Mouse (Mus musculus) neural tube, embryonic 10.5 days (tissue): ENCODE measurements at regions not wholly inside any gene's neighbourhood (a gene's known extent, or its start where the extent isn't known, plus 50 kb on each side); places are given as distances from the start of the nearest gene placed in this dataset.
A peak's percentile ranks its signal among the peaks of the same experiment; 100 is the strongest.

ENCODE experiments used
- DNase-seq: peaks from one replicate; pipeline ENCODE4 v3.0.0-alpha.2; 2017; ENCODE audit warnings: low spot score; ENCODE audit errors: extremely low spot score

- DNase-seq: no peak
These were observed 95.6 kb upstream of the Noct start for GRCm38 (mm10) chr3:51128491-51129155.

DNA sequence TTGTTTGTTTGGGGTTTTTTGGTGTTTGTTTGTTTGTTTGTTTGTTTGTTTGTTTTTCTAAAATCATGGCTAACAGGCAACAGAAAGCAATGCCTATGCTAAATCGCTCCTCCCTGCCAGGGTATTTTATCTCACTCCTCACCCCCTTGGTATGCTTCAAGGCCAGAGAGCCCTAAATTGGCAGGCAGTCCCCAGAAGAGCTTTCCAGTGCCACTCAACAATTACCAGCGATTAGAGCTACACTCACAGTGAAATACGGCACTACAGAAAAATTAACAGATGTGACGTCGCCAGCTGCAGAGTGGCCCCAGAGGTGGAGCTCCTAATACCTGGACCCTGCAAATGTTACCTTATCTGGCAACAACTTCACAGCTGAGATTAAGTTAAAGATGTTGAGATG lies 93.5 kb upstream of the Noct start:
- DNase-seq: no peak

DNA sequence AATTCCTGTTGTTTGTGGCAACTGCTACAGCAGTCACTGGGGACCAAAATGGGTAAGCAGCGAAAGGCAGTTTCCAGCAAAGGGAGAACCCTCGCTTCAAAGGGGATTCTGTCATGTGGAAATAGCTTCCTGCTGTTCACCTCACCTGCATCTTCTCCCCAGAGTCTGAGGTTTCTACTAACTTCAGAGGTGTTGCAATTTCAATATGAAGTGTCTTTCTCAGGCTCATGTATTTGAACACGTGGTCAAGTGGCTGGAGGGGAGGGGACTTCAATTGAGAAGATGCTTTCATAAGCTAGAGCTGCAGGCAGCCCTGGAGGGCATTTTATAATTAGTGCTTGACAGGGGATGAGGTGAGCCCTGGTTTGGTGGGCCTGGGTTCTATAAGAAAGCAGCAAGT lies 92.9 kb upstream of the Noct start:
- no peak for DNase-seq

- no peak for DNase-seq
These were observed 91.5 kb upstream of the Noct start for GRCm38 (mm10) chr3:51132736-51133135.

DNA sequence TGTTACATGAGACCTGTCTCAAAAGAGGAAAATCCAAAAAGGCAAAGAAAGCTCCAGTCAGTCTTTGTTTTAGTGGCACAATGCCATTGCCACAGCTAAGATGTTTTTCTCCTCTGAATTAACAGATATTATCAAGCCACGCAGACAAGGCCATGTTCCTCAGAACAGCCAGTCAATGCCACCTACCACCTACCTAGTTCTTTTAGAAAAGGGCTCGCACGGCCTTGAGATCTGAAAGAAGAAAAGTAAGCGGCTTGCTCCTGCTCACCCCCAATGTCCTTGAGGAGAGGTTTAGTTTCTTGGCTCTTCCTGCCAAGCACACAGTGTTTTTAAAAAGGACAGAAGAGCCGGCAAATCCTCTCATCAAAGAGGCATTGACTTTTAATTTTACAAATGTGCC lies 88.7 kb upstream of the Noct start:
- no peak for DNase-seq

DNA sequence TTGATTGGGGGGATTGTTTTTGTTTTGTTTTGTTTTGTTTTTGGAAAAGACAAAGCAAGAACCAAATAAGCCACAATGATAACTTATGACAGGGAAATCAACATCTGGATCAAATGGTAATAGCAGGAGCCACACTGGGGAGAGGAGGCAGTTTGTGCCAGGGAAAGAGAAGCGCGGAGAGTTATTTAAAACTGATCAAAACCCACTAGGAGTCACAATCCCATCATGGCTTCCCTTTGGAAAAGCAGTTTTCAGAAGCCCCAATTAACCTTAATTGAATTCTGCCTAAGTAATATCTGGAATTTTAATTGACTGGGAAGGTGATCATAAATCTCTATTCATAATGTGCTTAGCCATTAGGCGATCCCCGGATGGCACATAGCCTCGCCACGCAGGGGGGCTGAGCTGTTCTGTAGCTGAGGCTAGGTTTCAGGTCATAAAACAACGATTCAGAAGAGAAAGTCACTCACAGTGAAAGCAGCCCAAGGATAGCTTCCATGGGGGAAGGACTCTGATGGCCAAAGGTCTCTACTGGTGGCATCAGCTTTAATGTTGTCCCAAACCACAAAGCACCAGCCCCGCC lies 86.4 kb upstream of the Noct start:
- DNase-seq: no peak

DNA sequence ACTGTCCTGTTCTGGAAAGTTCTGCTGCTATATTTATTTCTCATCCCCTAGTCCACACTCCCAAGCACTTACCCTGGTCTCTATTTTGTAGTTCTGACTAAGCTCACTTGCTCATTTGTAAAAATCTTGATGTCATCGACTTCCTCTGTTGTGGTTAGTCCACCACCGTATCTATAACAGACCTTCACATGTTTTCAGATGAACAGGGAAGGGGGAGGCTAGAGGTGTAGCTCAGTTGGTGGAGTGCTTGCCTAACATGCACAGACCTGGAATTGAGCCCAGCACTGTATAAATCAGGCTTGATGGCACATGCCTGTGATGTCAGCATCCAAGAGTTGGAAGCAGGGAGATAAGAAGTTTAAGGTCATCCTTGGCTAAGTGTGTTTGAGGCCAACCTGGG lies 78.3 kb upstream of the Noct start:
- no peak for DNase-seq

DNA sequence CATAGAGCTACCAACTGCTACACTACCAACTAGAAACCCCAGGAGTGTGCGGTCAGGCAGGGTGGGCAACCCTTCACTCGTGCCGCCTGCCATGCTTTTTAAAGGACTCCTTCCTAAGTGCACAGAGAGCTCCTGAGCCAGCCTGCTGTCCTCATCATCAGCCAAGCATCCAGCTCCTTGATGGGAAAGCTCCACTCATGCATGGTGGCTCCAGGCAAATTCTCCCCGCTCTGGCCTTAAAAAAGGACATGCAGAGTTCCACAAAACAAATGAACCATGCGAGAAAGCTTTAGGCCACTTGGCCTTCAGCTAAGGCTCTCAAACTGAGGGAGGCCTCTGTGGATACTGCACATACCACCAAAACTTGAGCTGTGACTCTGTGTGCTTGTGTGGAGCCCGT lies 74.2 kb upstream of the Noct start:
- DNase-seq: no peak

DNA sequence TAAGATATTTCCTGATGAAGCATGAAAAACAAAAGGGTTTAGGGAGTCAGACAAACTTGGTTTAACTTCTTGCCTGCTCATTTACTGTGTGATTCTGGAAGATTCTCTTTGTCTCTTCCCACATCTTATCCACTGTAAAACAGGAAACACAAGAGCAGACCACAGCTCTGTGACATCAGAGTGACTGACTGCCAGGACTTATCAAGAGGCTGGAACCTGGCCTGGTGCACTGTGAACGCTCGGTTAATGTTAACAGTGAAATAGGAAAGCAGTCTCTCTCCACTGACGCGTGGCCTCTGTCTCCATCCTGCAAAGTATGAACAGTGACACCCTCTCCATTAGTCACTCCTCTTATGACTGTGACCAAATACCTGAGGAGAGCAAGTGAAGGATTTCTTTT lies 73.1 kb upstream of the Noct start:
- DNase-seq: no peak

DNA sequence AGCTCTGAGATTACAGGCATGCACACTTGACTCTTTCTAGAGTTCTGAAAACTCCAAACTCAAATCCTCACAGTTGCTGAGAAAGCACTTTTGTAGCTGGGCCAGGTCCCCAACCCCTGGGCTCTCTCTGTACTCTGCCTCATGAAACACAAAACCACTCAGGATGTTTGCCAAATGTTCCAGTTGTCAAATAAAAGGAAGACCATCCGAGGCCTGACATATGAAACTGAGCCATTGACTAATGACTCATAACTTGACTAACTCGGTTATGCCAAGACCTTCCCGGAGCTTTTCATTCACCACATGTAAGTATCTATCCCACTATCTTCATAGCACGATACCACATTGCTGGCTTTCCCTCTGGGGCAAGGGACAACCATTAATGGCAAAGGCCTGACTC lies 68.6 kb upstream of the Noct start:
- DNase-seq: no peak

DNA sequence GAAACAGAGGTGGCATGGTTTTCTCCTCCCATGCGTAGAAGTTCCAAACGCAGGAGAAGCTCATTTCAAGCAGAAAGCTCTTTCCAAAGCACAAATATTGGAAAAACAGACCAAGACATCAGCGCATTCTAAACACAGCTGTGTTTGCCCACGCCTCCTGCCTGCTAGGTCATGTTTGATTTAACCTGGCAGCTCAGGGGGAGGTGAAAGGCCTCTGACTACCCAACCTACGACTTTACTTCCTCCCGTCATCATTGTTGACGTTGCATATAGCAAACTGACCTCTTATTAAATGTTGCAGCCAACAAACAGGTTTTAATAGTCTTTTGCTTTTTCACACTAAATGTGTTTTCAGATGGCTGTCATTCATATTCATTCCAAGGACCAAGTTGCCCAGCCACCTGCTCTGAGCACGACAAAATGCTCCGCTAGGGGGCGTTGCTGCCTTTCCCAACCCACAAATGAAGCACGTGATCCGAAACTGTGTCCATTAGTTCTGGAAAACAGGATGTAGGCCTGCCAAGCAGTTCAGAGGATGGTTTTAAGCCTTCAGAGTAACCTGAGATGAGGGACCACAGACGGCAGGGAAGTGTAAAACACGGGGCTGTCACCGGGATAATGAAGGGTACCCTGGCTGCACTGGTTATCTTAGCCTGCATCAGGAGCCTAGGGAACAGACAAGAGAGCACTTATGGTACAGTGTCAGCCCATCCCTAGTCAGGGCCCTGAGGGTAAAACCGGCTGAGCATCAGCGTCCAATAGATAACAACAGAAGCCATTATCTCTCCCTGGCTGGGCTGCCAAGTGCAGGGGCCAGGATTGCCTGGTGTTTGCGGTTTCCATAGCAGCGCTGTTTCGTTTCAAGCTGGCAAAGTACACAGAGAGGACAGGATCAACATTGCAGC lies 67.6 kb upstream of the Noct start:
- peak; percentile 57 for DNase-seq

DNA sequence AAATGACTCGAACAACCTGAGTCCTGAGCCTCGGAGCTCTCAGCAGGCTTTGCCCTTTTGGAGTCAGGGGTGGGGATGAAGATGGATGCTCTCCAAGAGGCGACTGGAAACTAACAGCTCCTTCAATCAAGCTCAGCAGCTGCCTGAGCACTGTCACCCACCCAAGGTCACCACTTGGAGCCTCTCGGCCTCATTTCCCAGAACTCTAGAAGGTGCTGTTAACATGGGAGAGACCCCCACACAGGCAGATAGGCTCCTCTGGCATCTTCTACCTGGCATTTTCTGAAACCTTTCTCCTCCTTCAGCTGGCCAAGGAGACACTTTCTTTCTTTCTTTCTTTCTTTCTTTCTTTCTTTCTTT lies 67.0 kb upstream of the Noct start:
- no peak for DNase-seq

DNA sequence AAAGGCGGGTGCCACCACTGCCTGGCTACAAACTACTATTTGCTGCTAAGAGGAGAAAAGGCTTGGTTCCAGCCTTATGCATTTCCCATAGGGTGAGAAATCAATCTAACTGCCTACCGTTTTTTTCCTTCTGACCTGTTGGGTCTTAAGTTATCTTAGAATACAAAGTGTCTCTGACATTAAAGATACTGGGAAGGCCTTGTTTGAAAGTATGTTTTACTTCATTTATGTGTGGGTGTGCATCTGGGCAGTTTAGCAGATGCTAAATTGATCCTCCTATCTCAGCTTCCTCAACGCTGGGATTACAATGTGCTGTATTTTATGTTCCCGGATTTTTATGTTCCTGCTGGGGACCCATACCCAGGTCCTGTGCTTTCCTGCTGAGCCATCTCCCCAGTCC lies 65.8 kb upstream of the Noct start:
- no peak for DNase-seq

- no peak for DNase-seq
These were observed 64.9 kb upstream of the Noct start for GRCm38 (mm10) chr3:51159322-51159721.

DNA sequence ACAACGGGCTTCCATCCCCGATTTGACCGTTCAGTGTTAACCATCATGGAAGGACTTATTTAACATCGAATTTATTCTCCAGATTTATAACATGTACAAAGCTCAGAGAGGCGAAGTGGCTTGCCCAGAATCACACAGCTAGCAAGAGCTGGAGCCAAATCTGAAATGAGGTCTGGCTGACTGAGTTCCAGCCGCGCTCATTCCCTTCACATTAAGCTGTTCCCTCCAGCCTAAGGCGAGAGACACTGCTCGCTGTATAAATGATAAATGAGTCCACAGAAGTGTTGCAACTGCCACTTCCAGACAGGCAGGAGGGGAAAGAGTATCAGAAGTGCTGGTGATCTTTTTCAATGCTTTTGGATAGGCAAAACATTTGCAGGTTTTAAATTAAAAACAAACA lies 64.4 kb upstream of the Noct start:
- DNase-seq: no peak

- no peak for DNase-seq
These were observed 63.6 kb upstream of the Noct start for GRCm38 (mm10) chr3:51160625-51161024.

DNA sequence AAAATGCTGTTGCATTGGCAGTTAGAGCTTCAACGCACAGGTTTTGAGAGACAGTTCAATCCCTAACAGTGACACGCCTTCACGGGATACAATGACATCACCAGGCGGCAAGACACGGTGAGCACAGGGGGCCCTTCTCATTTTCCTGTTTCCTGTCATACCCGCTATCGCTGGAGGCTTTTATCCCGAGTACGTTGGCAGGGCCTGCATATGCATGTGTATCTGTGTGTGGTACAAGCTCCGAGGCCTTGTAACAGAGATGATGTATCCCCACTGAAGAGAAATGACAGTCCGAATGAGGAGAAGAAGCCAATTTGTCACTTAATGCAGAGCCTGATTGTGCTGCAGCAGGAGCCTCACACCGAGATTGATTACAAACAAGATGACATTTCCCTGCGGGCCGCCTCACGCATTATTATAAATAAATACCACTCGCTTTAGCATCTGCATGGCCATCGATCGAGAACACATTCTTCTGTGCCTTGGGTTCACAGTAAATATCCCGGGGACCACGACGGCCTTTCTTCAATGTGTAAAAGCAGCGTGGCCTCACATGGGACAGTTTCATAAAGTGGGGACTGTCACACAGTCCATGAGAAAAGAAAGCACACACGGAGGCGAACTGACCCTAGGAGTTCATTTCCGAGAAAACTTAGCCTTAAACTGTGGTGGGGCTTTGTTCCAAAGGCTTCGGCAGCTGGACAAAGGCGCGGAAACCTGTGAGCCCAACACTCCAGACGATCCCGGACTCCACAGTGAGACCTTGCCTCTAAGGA lies 54.9 kb upstream of the Noct start:
- DNase-seq: no peak

- DNase-seq: peak; percentile 84
These were observed 53.9 kb upstream of the Noct start for GRCm38 (mm10) chr3:51170225-51170852.
